ENCODE assay signal across 8 mouse cellular contexts in the genomic region with DNA sequence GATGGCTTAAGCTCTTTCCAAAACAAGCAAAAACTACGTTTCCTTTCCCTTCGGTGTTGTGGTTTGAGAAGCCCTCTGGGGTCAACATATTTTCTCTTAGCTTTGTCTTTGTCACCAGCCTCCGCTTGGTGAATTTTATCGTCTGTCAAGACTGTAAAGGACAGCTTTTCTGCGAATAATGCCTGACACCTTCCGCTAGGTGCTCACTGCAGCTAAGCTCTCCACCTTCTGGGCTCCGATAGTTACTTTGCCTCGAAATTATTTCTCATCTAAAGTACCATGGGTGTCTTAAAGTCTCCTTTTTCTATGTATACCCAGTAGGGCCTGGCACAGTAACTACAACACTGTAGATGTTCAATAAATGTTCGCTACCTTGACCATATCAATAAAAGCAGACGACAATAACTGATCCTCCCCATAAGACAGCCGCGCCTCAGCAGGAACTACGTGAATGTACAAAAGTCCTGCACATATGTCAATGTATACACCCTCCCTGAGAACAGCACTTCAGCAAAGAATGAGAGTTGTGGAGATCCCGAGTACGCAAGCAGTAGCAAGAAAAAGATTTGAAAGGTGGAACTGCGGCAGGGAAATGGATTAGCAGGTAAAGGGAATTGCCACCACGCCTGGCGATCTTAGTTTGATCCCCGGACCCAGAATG. TPM values are rescaled to one million over a fixed set of nuclear protein-coding genes. Genes with fewer than 3 reads are reported as not detected.
A peak's percentile ranks its signal among the peaks of the same experiment; 100 is the strongest.
DNase-seq lines count a peak whose midpoint lies in the region; ATAC-seq and TF ChIP-seq lines count a peak whose summit lies in the region.

No protein-coding gene starts in this region.

- DNase-seq in layer of hippocampus, postnatal 10 days (ENCODE audit: low spot score in 2 of 2) = peak; percentile 8 to 16
- no peak for DNase-seq in layer of hippocampus, postnatal 14 days (ENCODE audit: low spot score in 2 of 2)
- DNase-seq in stomach, postnatal 0 days (ENCODE audit: low spot score) = peak; percentile 25
- DNase-seq in urinary bladder, postnatal 14 days (ENCODE audit: low spot score) = no peak

- peaks cover under 1% of the 10 kb centered on the region for H3K4me1 ChIP-seq in bone marrow, adult 2 months (ENCODE audit: control insufficient read depth, insufficient read depth, low read length)
- peaks cover 17% of the 10 kb centered on the region for H3K4me1 ChIP-seq in forebrain, embryonic 12.5 days
- H3K4me1 ChIP-seq in kidney, embryonic 15.5 days = peaks cover 19% of the 10 kb centered on the region
- H3K4me1 ChIP-seq in stomach, postnatal 0 days (replicated peaks; ENCODE audit: control insufficient read depth, insufficient read depth) = no peaks in the 10 kb centered on the region

- TF ChIP-seq POLR2A in bone marrow, adult 2 months (IDR thresholded peaks at IDR 0.05; ENCODE audit: borderline replicate concordance, control insufficient read depth, low read depth, low read length) = no peak

- peak overlapping the region; percentile 98 for H3K9ac ChIP-seq in forebrain, embryonic 12.5 days
- peak overlapping the region; percentile 53 for H3K9ac ChIP-seq in kidney, embryonic 15.5 days
- H3K9ac ChIP-seq in stomach, postnatal 0 days (ENCODE audit: low read length) = peak overlapping the region; percentile 76

- TF ChIP-seq CTCF in bone marrow, adult 2 months (IDR thresholded peaks at IDR 0.05; ENCODE audit: control insufficient read depth, insufficient read depth, low read length) = no peak
- TF ChIP-seq CTCF in stomach, postnatal 0 days (IDR thresholded peaks at IDR 0.05; ENCODE audit: low read depth) = peak; percentile 30; the same call in 1 of the 2 replicates

- H3K36me3 ChIP-seq in forebrain, embryonic 12.5 days (replicated peaks) = no peaks in the 10 kb centered on the region
- no peaks in the 10 kb centered on the region for H3K36me3 ChIP-seq in kidney, embryonic 15.5 days
- H3K36me3 ChIP-seq in stomach, postnatal 0 days (ENCODE audit: control insufficient read depth, insufficient read depth, low read length) = no peaks in the 10 kb centered on the region

- no peaks in the 10 kb centered on the region for H3K27me3 ChIP-seq in forebrain, embryonic 12.5 days
- no peaks in the 10 kb centered on the region for H3K27me3 ChIP-seq in kidney, embryonic 15.5 days
- H3K27me3 ChIP-seq in stomach, postnatal 0 days (ENCODE audit: control insufficient read depth, insufficient read depth, low read length) = no peaks in the 10 kb centered on the region

- peak overlapping the region; percentile 94 for H3K27ac ChIP-seq in bone marrow, adult 2 months (ENCODE audit: control insufficient read depth, insufficient read depth, low read depth, low read length, poor library complexity)
- H3K27ac ChIP-seq in forebrain, embryonic 12.5 days = peak overlapping the region; percentile 90
- peak overlapping the region; percentile 94 for H3K27ac ChIP-seq in kidney, embryonic 15.5 days
- peak overlapping the region; percentile 97 for H3K27ac ChIP-seq in stomach, postnatal 0 days (replicated peaks)

- no peaks in the 10 kb centered on the region for H3K9me3 ChIP-seq in forebrain, embryonic 12.5 days
- H3K9me3 ChIP-seq in kidney, embryonic 15.5 days (replicated peaks) = no peaks in the 10 kb centered on the region
- H3K9me3 ChIP-seq in stomach, postnatal 0 days (ENCODE audit: control insufficient read depth, low read length) = no peaks in the 10 kb centered on the region

- no peak for TF ChIP-seq EP300 in stomach, postnatal 0 days (optimal IDR thresholded peaks at IDR 0.05)

- ATAC-seq in forebrain, embryonic 12.5 days (ENCODE audit: low FRiP score) = peak; percentile 33
- ATAC-seq in kidney, embryonic 15.5 days (replicated peaks; ENCODE audit: low FRiP score) = peak; percentile 5; the same call in 1 of the 2 replicates
- ATAC-seq in megakaryocyte, adult 5-6 weeks (ENCODE audit: poor library complexity, severe bottlenecking) = peak; percentile 21
- ATAC-seq in stomach, postnatal 0 days (ENCODE audit: low FRiP score, low TSS enrichment) = peak; percentile 2; the same call in 1 of the 2 replicates

- WGBS in bone marrow, adult 2 months = 5% methylated on average over 19 of the region's 19 CpGs
- 8% methylated on average over 19 of the region's 19 CpGs for WGBS in forebrain, embryonic 12.5 days
- 4% methylated on average over 19 of the region's 19 CpGs for WGBS in kidney, embryonic 15.5 days
- WGBS in stomach, postnatal 0 days = 5% methylated on average over 19 of the region's 19 CpGs

- H3K4me2 ChIP-seq in forebrain, embryonic 12.5 days = peak overlapping the region; percentile 61
- H3K4me2 ChIP-seq in kidney, embryonic 15.5 days = peak overlapping the region; percentile 61
- peak overlapping the region; percentile 60 for H3K4me2 ChIP-seq in stomach, postnatal 0 days (replicated peaks; ENCODE audit: low read depth)

- H3K4me3 ChIP-seq in bone marrow, adult 2 months (replicated peaks; ENCODE audit: control insufficient read depth, low read depth, low read length) = peak overlapping the region; percentile 85
- peak overlapping the region; percentile 99 for H3K4me3 ChIP-seq in forebrain, embryonic 12.5 days (replicated peaks)
- H3K4me3 ChIP-seq in kidney, embryonic 15.5 days (replicated peaks) = peak overlapping the region; percentile 100
- peak overlapping the region; percentile 99 for H3K4me3 ChIP-seq in stomach, postnatal 0 days (ENCODE audit: low read depth, low read length)

RNA-seq across cellular contexts. Expression of gene Cep350, which starts 0.8 kb away (rescaled TPM):
- total RNA-seq in layer of hippocampus, postnatal 10 days (2021) = 10 to 100 TPM; 40.9 to 43.7 TPM
- total RNA-seq in layer of hippocampus, postnatal 14 days (2021) = 10 to 100 TPM; 39.8 to 43.0 TPM
- 11.7 and 21.3 TPM in 2 replicates for polyA plus RNA-seq in bone marrow, adult 2 months (2011; ENCODE audit: insufficient read depth, insufficient read length, low replicate concordance, missing spikeins)
- 12.5 and 13.5 TPM in 2 replicates for polyA plus RNA-seq in forebrain, embryonic 12.5 days (2016; fragmentation: Nextera tagmentation; extraction: Ambion mirVana)
- 10.7 and 11.0 TPM in 2 replicates for polyA plus RNA-seq in kidney, embryonic 15.5 days (2015; fragmentation: Nextera tagmentation; extraction: Ambion mirVana)
- 63.2 and 71.0 TPM in 2 replicates for total RNA-seq in megakaryocyte, adult 5-6 weeks (2015)
- 56.6 and 73.9 TPM in 2 replicates for total RNA-seq in megakaryocyte, adult 5-6 weeks (2017)
- polyA plus RNA-seq in stomach, postnatal 0 days (2015; fragmentation: Nextera tagmentation; extraction: Ambion mirVana) = 7.1 and 9.0 TPM in 2 replicates

Comparison
In these comparisons a context has a peak if more than half of its experiments do, and no peak if none do; other contexts are left out.
1. DNase-seq: peak in layer of hippocampus, postnatal 10 days (2 of 2) and stomach, postnatal 0 days (single experiment); none in layer of hippocampus, postnatal 14 days (0 of 2) and urinary bladder, postnatal 14 days (single experiment).
2. Peak in every context shown above with its lines, with median percentiles within 50 percentile points of each other: H3K27ac ChIP-seq, H3K4me3 ChIP-seq, ATAC-seq, H3K4me2 ChIP-seq and H3K9ac ChIP-seq.